ENCODE assay signal across 11 mouse cellular contexts in genomic region chr4:115890553-115890952, GRCm38 (mm10). TPM values are rescaled to one million over a fixed set of nuclear protein-coding genes. Genes with fewer than 3 reads are reported as not detected.
DNase-seq lines count a peak whose midpoint lies in the region; ATAC-seq and TF ChIP-seq lines count a peak whose summit lies in the region.
"Had no signal": no experiment of that assay in that cellular context is flagged by ENCODE, and none has a peak within 500 bp of the region (broad histone marks: within the 10 kb centered on the region; RNA-seq: fewer than 3 reads in every experiment).

6430628N08Rik (plus strand) TSS chr4:115890665.

- no peak for TF ChIP-seq EP300 in heart, postnatal 0 days (IDR thresholded peaks at IDR 0.05; ENCODE audit: low read depth)

- intact Hi-C loops in heart, postnatal 25 days (cut with DNase I): no loop called here

- H3K27ac ChIP-seq in heart, postnatal 0 days (ENCODE audit: low read depth): no peak within 1 kb of the TSS
- H3K27ac ChIP-seq in hindbrain, postnatal 0 days: no peak within 1 kb of the TSS
- H3K27ac ChIP-seq in midbrain, embryonic 16.5 days (ENCODE audit: low read length): no peak within 1 kb of the TSS

- no peak within 1 kb of the TSS for H3K9ac ChIP-seq in heart, postnatal 0 days (replicated peaks; ENCODE audit: low read depth, low read length)
- no peak within 1 kb of the TSS; the same call in 1 of the 2 replicates for H3K9ac ChIP-seq in hindbrain, postnatal 0 days (replicated peaks; ENCODE audit: low read length)
- H3K9ac ChIP-seq in midbrain, embryonic 16.5 days (ENCODE audit: low read depth, low read length): peak within 1 kb of the TSS; percentile 54

- H3K4me2 ChIP-seq in heart, postnatal 0 days (ENCODE audit: low read depth, low read length): peak within 1 kb of the TSS; percentile 51
- peak within 1 kb of the TSS; percentile 62 for H3K4me2 ChIP-seq in hindbrain, postnatal 0 days (ENCODE audit: low read depth, low read length)
- peak within 1 kb of the TSS; percentile 65 for H3K4me2 ChIP-seq in midbrain, embryonic 16.5 days (ENCODE audit: low read length)

- no peaks in the 10 kb centered on the region for H3K36me3 ChIP-seq in heart, postnatal 0 days (replicated peaks; ENCODE audit: control insufficient read depth, insufficient read depth, low read length)
- no peaks in the 10 kb centered on the region for H3K36me3 ChIP-seq in hindbrain, postnatal 0 days (ENCODE audit: insufficient read depth, low read length)
- H3K36me3 ChIP-seq in midbrain, embryonic 16.5 days (ENCODE audit: control insufficient read depth, insufficient read depth, low read length): no peaks in the 10 kb centered on the region

- H3K4me3 ChIP-seq in heart, postnatal 0 days (ENCODE audit: low read depth, low read length): peak within 1 kb of the TSS; percentile 25
- H3K4me3 ChIP-seq in hindbrain, postnatal 0 days (ENCODE audit: low read length): peak within 1 kb of the TSS; percentile 32
- peak within 1 kb of the TSS; percentile 35 for H3K4me3 ChIP-seq in midbrain, embryonic 16.5 days (ENCODE audit: low read depth, low read length)

- no peaks in the 10 kb centered on the region for H3K9me3 ChIP-seq in heart, postnatal 0 days (replicated peaks; ENCODE audit: control insufficient read depth, low read length)
- H3K9me3 ChIP-seq in hindbrain, postnatal 0 days (ENCODE audit: low read length): no peaks in the 10 kb centered on the region
- H3K9me3 ChIP-seq in midbrain, embryonic 16.5 days (replicated peaks; ENCODE audit: control insufficient read depth, low read length, poor library complexity, severe bottlenecking): no peaks in the 10 kb centered on the region

- DNase-seq in heart, postnatal 0 days (ENCODE audit: low spot score): no peak
- no peak for DNase-seq in heart, postnatal 25 days (ENCODE audit: low spot score)
- DNase-seq in embryo, embryonic 11 days: peak; percentile 39
- no peak for DNase-seq in hindbrain, postnatal 0 days (ENCODE audit: low spot score)
- DNase-seq in urinary bladder, adult 18-20 months (ENCODE audit: low spot score in 2 of 2): no peak
- DNase-seq in right cerebral cortex, postnatal 25 days: no peak
- no peak for DNase-seq in adipocyte (ENCODE audit: low spot score)
- DNase-seq: cerebellum, postnatal 36 days had no signal

- no peak for ATAC-seq in heart, postnatal 0 days (ENCODE audit: insufficient read depth, low read depth)
- ATAC-seq in hindbrain, postnatal 0 days: no peak
- peak; percentile 20; the same call in 1 of the 2 replicates for ATAC-seq in midbrain, embryonic 16.5 days

- peaks cover 42% of the 10 kb centered on the region for H3K27me3 ChIP-seq in heart, postnatal 0 days (ENCODE audit: control insufficient read depth, insufficient read depth, low read length)
- no peaks in the 10 kb centered on the region for H3K27me3 ChIP-seq in hindbrain, postnatal 0 days (ENCODE audit: insufficient read depth, low read length)
- peaks cover 24% of the 10 kb centered on the region for H3K27me3 ChIP-seq in midbrain, embryonic 16.5 days (ENCODE audit: control insufficient read depth, insufficient read depth, low read depth, low read length)

- 0 out of 2 replicates have a peak, but pooled peaks cover 4% of the 10 kb centered on the region for H3K4me1 ChIP-seq in heart, postnatal 0 days (ENCODE audit: control insufficient read depth, insufficient read depth)
- H3K4me1 ChIP-seq in hindbrain, postnatal 0 days (ENCODE audit: insufficient read depth, low read length): 0 out of 2 replicates have a peak, but pooled peaks cover 7% of the 10 kb centered on the region
- H3K4me1 ChIP-seq in midbrain, embryonic 16.5 days (ENCODE audit: control insufficient read depth, insufficient read depth, low read length): peaks cover 9% of the 10 kb centered on the region

- no peak for TF ChIP-seq CTCF in heart, postnatal 0 days (IDR thresholded peaks at IDR 0.05; ENCODE audit: low read depth)
- no peak; the same call in 1 of the 2 replicates for TF ChIP-seq CTCF in hindbrain, postnatal 0 days (IDR thresholded peaks at IDR 0.05; ENCODE audit: low read depth)

- WGBS in heart, postnatal 0 days: 1% methylated on average over 31 of the region's 31 CpGs
- under 1% methylated on average over 31 of the region's 31 CpGs for WGBS in hindbrain, postnatal 0 days
- WGBS in midbrain, embryonic 16.5 days: 1% methylated on average over 31 of the region's 31 CpGs

RNA-seq across cellular contexts. Expression of gene 6430628N08Rik, which starts in this region (rescaled TPM):
- total RNA-seq in heart, postnatal 0 days (2014; rRNA removed; ENCODE audit: low replicate concordance): not detected in 2 replicates
- not detected in 2 replicates for polyA plus RNA-seq in heart, postnatal 0 days (2015; fragmentation: Nextera tagmentation; extraction: Ambion mirVana)
- total RNA-seq in heart, postnatal 25 days (2021): not detected
- 0.16 and 0.18 TPM in 2 replicates for total RNA-seq in hindbrain, postnatal 0 days (2014; rRNA removed)
- polyA plus RNA-seq in hindbrain, postnatal 0 days (2015; fragmentation: Nextera tagmentation; extraction: Ambion mirVana): 0.49 and 0.58 TPM in 2 replicates
- polyA plus RNA-seq in midbrain, embryonic 16.5 days (2015; fragmentation: Nextera tagmentation; extraction: Ambion mirVana): 0.48 and 0.55 TPM in 2 replicates
- total RNA-seq: liver, adult 2 months had no signal
- polyA plus RNA-seq: liver, adult 2 months; thymus, postnatal 0 days had no signal

Comparison
In these comparisons a context has a peak if more than half of its experiments do, and no peak if none do; other contexts are left out.
1. Peak in ATAC-seq, H3K4me3 ChIP-seq, H3K9ac ChIP-seq and H3K4me2 ChIP-seq in midbrain, embryonic 16.5 days; RNA of the gene not detected or under 1 TPM.